Mouse (Mus musculus) neural tube, embryonic 12.5 days (tissue): ENCODE data around the gene Trpm2. TPM values are rescaled to one million over a fixed set of nuclear protein-coding genes. Genes with fewer than 3 reads are reported as not detected.
"Not testable (repeated sequence)": the region's sequence is repeated elsewhere in the genome, so short reads cannot be mapped to it uniquely, and the experiment has no call there.

Source experiments
- ATAC-seq: fragments of 200-750 bp; cut with Nextera tagmentation; 2 replicates; pipeline ENCODE4 v1.8.0; 2017; ENCODE audit warnings: low read depth, mild to moderate bottlenecking, moderate TSS enrichment, moderate library complexity; ENCODE audit not compliant: low FRiP score
- H3K27ac ChIP-seq: fragments of 300-500 bp; sonication (generic); 2 replicates; pipeline ENCODE4 v1.5.1; 2016
- H3K27me3 ChIP-seq: fragments of 300-500 bp; sonication (generic); replicated peaks from 2 replicates; pipeline ENCODE4 v1.6.1; 2016; ENCODE audit warnings: mild to moderate bottlenecking
- H3K36me3 ChIP-seq: fragments of 300-500 bp; sonication (generic); 2 replicates; pipeline ENCODE4 v1.6.1; 2016; ENCODE audit warnings: mild to moderate bottlenecking
- H3K4me1 ChIP-seq: fragments of 300-500 bp; sonication (generic); 2 replicates; pipeline ENCODE4 v1.6.1; 2016
- H3K4me2 ChIP-seq: fragments of 300-500 bp; sonication (generic); replicated peaks from 2 replicates; pipeline ENCODE4 v1.6.1; 2016; ENCODE audit warnings: mild to moderate bottlenecking
- H3K4me3 ChIP-seq: fragments of 300-500 bp; sonication (generic); 2 replicates; pipeline ENCODE4 v1.5.1; 2016
- H3K9ac ChIP-seq: fragments of 300-500 bp; sonication (generic); 2 replicates; pipeline ENCODE4 v1.6.1; 2016; ENCODE audit warnings: mild to moderate bottlenecking
- H3K9me3 ChIP-seq: fragments of 300-500 bp; sonication (generic); 2 replicates; pipeline ENCODE4 v1.6.1; 2016; ENCODE audit warnings: mild to moderate bottlenecking
- whole genome bisulfite sequencing: fragments of 180-500 bp; shearing (Covaris S2); methylation state at CpG from one replicate; pipeline ENCODE4 v1.1.7; 2016; 5-methylcytosine and 5-hydroxymethylcytosine counted together
- polyA plus RNA-seq: library from polyadenylated mRNA; unstranded; fragments of >200 nt; fragmentation: Nextera tagmentation; extraction: Ambion mirVana; gene quantifications from 2 replicates; pipeline ENCODE4 v1.2.1, GENCODE M21; 2016

Trpm2 gene
- polyA plus RNA-seq, 1 experiment from 2014 or later: 3.0 TPM

- Histone ChIP-seq H3K4me1 (peaks cover 11% of the 10 kb centered on the region), H3K27ac (no peak overlapping the region), H3K36me3 (peaks cover 6% of the 10 kb centered on the region), H3K27me3 (no peaks in the 10 kb centered on the region), H3K9ac (no peak overlapping the region), H3K9me3 (no peaks in the 10 kb centered on the region), H3K4me2 (no peak overlapping the region), H3K4me3 (no peak overlapping the region)
- 54% methylated on average over 4 of the region's 4 CpGs for WGBS
- no peak for ATAC-seq
These were observed 5.3 kb upstream of the Trpm2 start for GRCm38 (mm10) chr10:77975653-77976052.

- H3K4me2 ChIP-seq: no peak overlapping the region
- H3K9ac ChIP-seq: no peak overlapping the region
- WGBS: 71% methylated on average over 5 of the region's 5 CpGs
- H3K4me1 ChIP-seq: peaks cover 14% of the 10 kb centered on the region
- peaks cover 8% of the 10 kb centered on the region for H3K27me3 ChIP-seq
- H3K36me3 ChIP-seq: no peaks in the 10 kb centered on the region
- no peak overlapping the region for H3K4me3 ChIP-seq
- no peak overlapping the region for H3K27ac ChIP-seq
- no peaks in the 10 kb centered on the region for H3K9me3 ChIP-seq
- ATAC-seq: no peak
These were observed 4.4 kb upstream of the Trpm2 start for GRCm38 (mm10) chr10:77974811-77975210.

DNA sequence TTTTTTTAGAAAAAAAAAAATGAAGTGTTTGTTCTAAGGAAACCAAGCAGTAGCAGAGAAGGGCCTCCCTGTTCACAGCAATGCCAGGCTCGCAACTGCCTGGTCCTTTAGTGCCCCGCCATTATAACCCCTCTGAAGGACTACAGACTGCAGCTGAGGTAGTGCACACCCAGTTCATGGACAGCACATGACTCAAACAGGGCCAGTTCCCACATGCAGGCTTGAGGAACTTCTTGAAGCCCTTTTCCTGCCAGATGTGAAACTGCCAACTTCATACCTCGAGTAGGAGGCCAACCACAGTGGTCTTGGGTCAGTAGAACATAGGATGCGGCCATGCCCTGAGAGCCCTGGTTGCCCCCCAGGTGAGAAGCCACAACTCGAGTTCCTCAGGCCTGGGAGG, 4.0 kb upstream of the Trpm2 start:
- Histone ChIP-seq H3K27ac (no peak overlapping the region), H3K9me3 (no peaks in the 10 kb centered on the region), H3K9ac (no peak overlapping the region), H3K27me3 (peaks cover 13% of the 10 kb centered on the region), H3K4me3 (no peak overlapping the region), H3K4me1 (peaks cover 17% of the 10 kb centered on the region), H3K4me2 (no peak overlapping the region), H3K36me3 (no peaks in the 10 kb centered on the region)
- WGBS: 75% methylated on average over 5 of the region's 5 CpGs
- ATAC-seq: no peak

DNA sequence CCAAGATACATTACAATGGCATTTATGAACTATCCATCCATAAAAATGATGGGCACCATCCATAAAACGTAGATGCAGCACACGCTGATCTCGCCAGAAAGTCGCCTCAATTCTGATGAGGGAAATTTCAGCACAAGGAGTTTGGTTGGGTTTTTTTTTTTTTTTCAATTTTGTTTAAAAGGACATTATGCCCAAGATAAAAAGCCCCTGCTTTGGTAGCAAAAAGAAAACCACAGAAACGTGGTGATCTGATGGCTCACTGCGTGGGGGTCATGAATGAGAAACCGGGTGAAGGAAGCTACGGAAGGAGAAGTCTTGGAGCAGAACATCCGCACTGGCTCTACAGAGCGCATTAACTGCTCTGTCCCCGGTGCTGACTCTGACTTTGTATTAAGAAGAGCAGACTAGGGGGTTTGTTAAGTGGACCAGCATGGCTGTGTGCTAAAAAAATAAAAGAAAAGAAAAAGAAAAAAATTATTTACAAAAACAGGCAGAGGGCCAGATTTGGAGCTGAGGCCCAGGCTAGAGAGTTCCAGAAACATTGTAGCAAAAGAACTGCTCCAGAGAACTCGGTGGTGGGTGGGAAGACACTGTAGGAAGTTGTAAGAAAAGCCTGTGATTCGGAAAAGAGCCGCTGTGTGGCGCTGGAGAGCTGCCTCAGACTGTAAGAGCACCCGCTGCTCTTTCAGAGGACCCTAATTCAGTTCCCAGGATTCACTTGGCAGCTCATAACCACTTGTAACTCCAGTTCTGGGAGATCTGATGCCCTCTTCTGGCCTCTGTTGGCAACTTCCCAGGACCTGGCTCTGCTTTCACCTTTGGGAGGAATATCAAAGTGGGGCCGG, 1.6 kb upstream of the Trpm2 start:
- no peak overlapping the region for H3K4me3 ChIP-seq
- H3K4me2 ChIP-seq: no peak overlapping the region
- ATAC-seq: no peak
- H3K4me1 ChIP-seq: peaks cover 10% of the 10 kb centered on the region
- no peak overlapping the region for H3K9ac ChIP-seq
- no peak overlapping the region for H3K27ac ChIP-seq
- no peaks in the 10 kb centered on the region for H3K36me3 ChIP-seq
- 61% methylated on average over 17 of the region's 17 CpGs for WGBS
- peaks cover 30% of the 10 kb centered on the region for H3K27me3 ChIP-seq
- H3K9me3 ChIP-seq: no peaks in the 10 kb centered on the region

DNA sequence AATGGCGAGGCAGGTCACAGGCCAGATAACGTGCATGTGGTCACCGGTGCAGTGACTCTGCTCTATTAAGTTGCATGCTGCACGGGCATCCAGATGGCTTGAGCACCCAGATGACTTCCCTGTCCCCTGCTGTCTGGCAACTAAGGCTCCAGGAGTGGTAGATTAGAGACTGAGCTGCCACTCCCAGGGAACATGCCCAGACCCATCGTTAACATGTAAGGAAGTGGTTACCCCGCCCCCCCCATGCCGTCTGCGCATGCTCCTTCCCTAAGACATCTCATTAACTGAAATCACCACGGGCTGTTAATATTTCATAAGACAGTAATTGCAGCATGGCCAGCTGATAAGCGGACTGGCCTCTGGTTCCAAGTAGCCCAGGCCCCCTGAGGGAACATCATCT, 828 bp upstream of the Trpm2 start:
- WGBS: 85% methylated on average over 10 of the region's 10 CpGs
- ATAC-seq: no peak
- Histone ChIP-seq H3K9me3 (no peaks in the 10 kb centered on the region), H3K4me1 (peaks cover 10% of the 10 kb centered on the region), H3K4me2 (no peak overlapping the region), H3K27me3 (peaks cover 30% of the 10 kb centered on the region), H3K4me3 (no peak overlapping the region), H3K36me3 (no peaks in the 10 kb centered on the region), H3K9ac (no peak overlapping the region), H3K27ac (no peak overlapping the region)

GRCm38 (mm10) chr10:77969973-77970325, 414 bp downstream of the Trpm2 start:
- no peaks in the 10 kb centered on the region for H3K9me3 ChIP-seq
- no peaks in the 10 kb centered on the region for H3K36me3 ChIP-seq
- H3K4me2 ChIP-seq: peak overlapping the region; percentile 75
- 19% methylated on average over 8 of the region's 8 CpGs for WGBS
- H3K4me3 ChIP-seq: peak overlapping the region; percentile 34; the same call in 1 of the 2 replicates
- peak overlapping the region; percentile 49; the same call in 1 of the 2 replicates for H3K9ac ChIP-seq
- peaks cover 10% of the 10 kb centered on the region for H3K4me1 ChIP-seq
- 0 out of 2 replicates have a peak, but pooled peaks have one; percentile 10 for ATAC-seq
- H3K27ac ChIP-seq: no peak overlapping the region
- peaks cover 30% of the 10 kb centered on the region for H3K27me3 ChIP-seq

GRCm38 (mm10) chr10:77969274-77969972, 940 bp downstream of the Trpm2 start:
- peak overlapping the region; percentile 75 for H3K4me2 ChIP-seq
- H3K27ac ChIP-seq: no peak overlapping the region
- H3K36me3 ChIP-seq: no peaks in the 10 kb centered on the region
- peaks cover 30% of the 10 kb centered on the region for H3K27me3 ChIP-seq
- 6% methylated on average over 26 of the region's 26 CpGs for WGBS
- H3K4me1 ChIP-seq: peaks cover 10% of the 10 kb centered on the region
- H3K9me3 ChIP-seq: no peaks in the 10 kb centered on the region
- peak; percentile 81 for ATAC-seq
- peak overlapping the region; percentile 49 for H3K9ac ChIP-seq
- H3K4me3 ChIP-seq: peak overlapping the region; percentile 34

- Histone ChIP-seq H3K4me1 (no peaks in the 10 kb centered on the region), H3K4me2 (no peak overlapping the region), H3K36me3 (no peaks in the 10 kb centered on the region), H3K27ac (no peak overlapping the region), H3K4me3 (no peak overlapping the region), H3K9me3 (no peaks in the 10 kb centered on the region), H3K27me3 (peaks cover 13% of the 10 kb centered on the region), H3K9ac (no peak overlapping the region)
- WGBS: 83% methylated on average over 6 of the region's 6 CpGs
- no peak for ATAC-seq
These were observed 6.4 kb downstream of the Trpm2 start for GRCm38 (mm10) chr10:77963971-77964370.

- no peak for ATAC-seq
- H3K4me3 ChIP-seq: no peak overlapping the region
- no peaks in the 10 kb centered on the region for H3K4me1 ChIP-seq
- H3K27me3 ChIP-seq: peaks cover under 1% of the 10 kb centered on the region; the same call in 1 of the 2 replicates
- H3K4me2 ChIP-seq: no peak overlapping the region
- no peak overlapping the region for H3K9ac ChIP-seq
- no peak overlapping the region for H3K27ac ChIP-seq
- WGBS: 82% methylated on average over 2 of the region's 2 CpGs
- H3K9me3 ChIP-seq: no peaks in the 10 kb centered on the region
- no peaks in the 10 kb centered on the region for H3K36me3 ChIP-seq
These were observed 7.6 kb downstream of the Trpm2 start for GRCm38 (mm10) chr10:77962725-77963124.

- H3K27ac ChIP-seq, H3K4me1 ChIP-seq, H3K9me3 ChIP-seq, H3K27me3 ChIP-seq, H3K4me3 ChIP-seq, H3K36me3 ChIP-seq, ATAC-seq, H3K9ac ChIP-seq, H3K4me2 ChIP-seq: not testable (repeated sequence)
- 93% methylated on average over 9 of the region's 12 CpGs for WGBS
These were observed 19.9 kb downstream of the Trpm2 start for GRCm38 (mm10) chr10:77950468-77950867.

- H3K4me2 ChIP-seq: no peak overlapping the region
- H3K27ac ChIP-seq: no peak overlapping the region
- 75% methylated on average over 2 of the region's 2 CpGs for WGBS
- no peaks in the 10 kb centered on the region for H3K27me3 ChIP-seq
- 0 out of 2 replicates have a peak, but pooled peaks cover 1% of the 10 kb centered on the region for H3K9me3 ChIP-seq
- no peaks in the 10 kb centered on the region for H3K4me1 ChIP-seq
- H3K9ac ChIP-seq: no peak overlapping the region
- H3K4me3 ChIP-seq: no peak overlapping the region
- H3K36me3 ChIP-seq: no peaks in the 10 kb centered on the region
- ATAC-seq: no peak
These were observed 30.7 kb downstream of the Trpm2 start for GRCm38 (mm10) chr10:77939685-77940084.

- Histone ChIP-seq H3K9me3 (no peaks in the 10 kb centered on the region), H3K27me3 (no peaks in the 10 kb centered on the region), H3K27ac (no peak overlapping the region), H3K36me3 (no peaks in the 10 kb centered on the region), H3K4me1 (no peaks in the 10 kb centered on the region), H3K4me3 (no peak overlapping the region), H3K9ac (no peak overlapping the region), H3K4me2 (no peak overlapping the region)
- ATAC-seq: no peak
- whole genome bisulfite sequencing: 94% methylated on average over 10 of the region's 10 CpGs
These were observed 43.0 kb downstream of the Trpm2 start for GRCm38 (mm10) chr10:77927375-77927774.
